Mouse (Mus musculus): ENCODE measurements around the gene Rxra. TPM values are rescaled to one million over a fixed set of nuclear protein-coding genes. Genes with fewer than 3 reads are reported as not detected.

The Rxra gene
- polyA plus RNA-seq, 1 experiment: 7.0 TPM

DNA sequence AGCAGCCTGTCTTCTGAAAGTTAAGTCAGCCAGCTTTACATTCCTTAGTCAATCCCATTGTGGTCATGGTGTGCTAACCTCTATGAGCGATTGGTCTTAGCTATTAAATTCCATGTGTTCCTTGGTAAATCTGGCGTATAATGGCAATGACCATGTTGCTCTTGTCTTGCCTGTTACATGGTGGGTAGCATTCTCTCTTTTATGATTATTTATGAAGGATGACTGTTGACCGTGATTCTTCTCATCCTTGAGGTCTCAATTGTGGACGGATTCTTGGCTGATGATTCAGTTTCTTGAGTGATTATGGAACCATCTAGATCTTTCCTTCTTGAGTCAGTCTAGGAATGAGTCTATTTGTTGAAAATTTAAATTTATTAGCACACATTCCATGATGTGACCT is 133.7 kb downstream of the Rxra start:
- Histone ChIP-seq H3K4me1 (no peaks in the 10 kb centered on the region), H3K27me3 (replicated peaks) (peaks cover 12% of the 10 kb centered on the region)
- TF ChIP-seq GATA1 (IDR thresholded peaks at IDR 0.05; ENCODE audit: borderline replicate concordance, low read length) (no peak), FLI1 (IDR thresholded peaks at IDR 0.05; ENCODE audit: low read length) (no peak)

More for the DNA sequence above, 133.7 kb downstream of the Rxra start:
- H3K4me3 ChIP-seq (replicated peaks): no peak overlapping the region
- H3K9me3 ChIP-seq: peaks cover 12% of the 10 kb centered on the region
- no peaks in the 10 kb centered on the region for H3K36me3 ChIP-seq (replicated peaks; ENCODE audit: low read length)

Other genes starting within 250 kb of the Rxra start
- gene Vav2, start 249.4 kb upstream of the Rxra start, polyA plus RNA-seq (2012; ENCODE audit: insufficient read depth, low replicate concordance): 2.8 and 5.5 TPM in 2 replicates
- gene Brd3os, start 234.1 kb upstream of the Rxra start, polyA plus RNA-seq (2012; ENCODE audit: insufficient read depth, low replicate concordance): 0.51 TPM in 1 of 2 replicates, not detected in the other
- gene Brd3, start 168.8 kb upstream of the Rxra start, polyA plus RNA-seq (2012; ENCODE audit: insufficient read depth, low replicate concordance): 58.4 and 65.2 TPM in 2 replicates
- gene Wdr5, start 161.3 kb upstream of the Rxra start, polyA plus RNA-seq (2012; ENCODE audit: insufficient read depth, low replicate concordance): 6.3 and 27.6 TPM in 2 replicates
- gene Col5a1, start 210.0 kb downstream of the Rxra start, polyA plus RNA-seq (2012; ENCODE audit: insufficient read depth, low replicate concordance): 0.03 and 0.25 TPM in 2 replicates

Measured in megakaryocyte, embryonic 14.5 days (primary cell).